ENCODE assay signal across 14 mouse cellular contexts in genomic region chr8:57213066-57213465, GRCm38 (mm10).
"Had no signal": no experiment of that assay in that cellular context is flagged by ENCODE, and none has a peak within 500 bp of the region (broad histone marks: within the 10 kb centered on the region; RNA-seq: fewer than 3 reads in every experiment).

No protein-coding gene starts in this region.

- H3K27ac ChIP-seq: kidney, embryonic 15.5 days; left cerebral cortex, adult 2 months; liver, embryonic 13.5 days; lung, embryonic 15.5 days; midbrain, embryonic 12.5 days; midbrain, embryonic 15.5 days; neural tube, embryonic 13.5 days had no signal

- H3K9me3 ChIP-seq: kidney, embryonic 15.5 days; lung, embryonic 15.5 days; midbrain, embryonic 12.5 days; midbrain, embryonic 15.5 days; neural tube, embryonic 13.5 days had no signal

- H3K4me3 ChIP-seq: left cerebral cortex, adult 2 months; liver, embryonic 13.5 days; lung, embryonic 15.5 days; midbrain, embryonic 12.5 days; midbrain, embryonic 15.5 days; neural tube, embryonic 13.5 days had no signal

- H3K27me3 ChIP-seq: kidney, embryonic 15.5 days; liver, embryonic 13.5 days; lung, embryonic 15.5 days; midbrain, embryonic 12.5 days; midbrain, embryonic 15.5 days; neural tube, embryonic 13.5 days had no signal

- H3K9ac ChIP-seq: kidney, embryonic 15.5 days; liver, embryonic 13.5 days; lung, embryonic 15.5 days; midbrain, embryonic 12.5 days; midbrain, embryonic 15.5 days; neural tube, embryonic 13.5 days had no signal

- DNase-seq: kidney, adult 2 months; kidney, postnatal 36 days; layer of hippocampus, postnatal 36 days; liver, embryonic 13.5 days; lung, postnatal 4 days; thymus, adult 18-20 months; thymus, postnatal 36 days had no signal

- H3K4me2 ChIP-seq: liver, embryonic 13.5 days; midbrain, embryonic 12.5 days; midbrain, embryonic 15.5 days; neural tube, embryonic 13.5 days had no signal

- H3K36me3 ChIP-seq: kidney, embryonic 15.5 days; liver, embryonic 13.5 days; lung, embryonic 15.5 days; midbrain, embryonic 12.5 days; midbrain, embryonic 15.5 days; neural tube, embryonic 13.5 days had no signal

- ATAC-seq: intestine, postnatal 0 days; midbrain, embryonic 15.5 days had no signal

- H3K4me1 ChIP-seq: liver, embryonic 13.5 days; lung, embryonic 15.5 days; midbrain, embryonic 12.5 days; midbrain, embryonic 15.5 days; neural tube, embryonic 13.5 days had no signal
